Mouse (Mus musculus) megakaryocyte, embryonic 14.5 days (primary cell): ENCODE data around the gene Tlk1. TPM values are rescaled to one million over a fixed set of nuclear protein-coding genes. Genes with fewer than 3 reads are reported as not detected.

Experiments
- H3K27me3 ChIP-seq: replicated peaks from 2 replicates; pipeline ENCODE3; 2012; ENCODE audit warnings: inconsistent platforms
- H3K36me3 ChIP-seq: replicated peaks from 2 replicates; pipeline ENCODE3; 2012; ENCODE audit warnings: low read length, inconsistent platforms, mixed read lengths
- H3K4me1 ChIP-seq: 2 replicates; pipeline ENCODE4 v1.6.1; 2012; ENCODE audit warnings: inconsistent platforms
- H3K4me3 ChIP-seq: replicated peaks from 2 replicates; pipeline ENCODE3; 2012; ENCODE audit warnings: moderate library complexity, mild to moderate bottlenecking, inconsistent platforms
- H3K9me3 ChIP-seq: 2 replicates; pipeline ENCODE4 v1.6.1; 2012; ENCODE audit warnings: inconsistent platforms
- FLI1 ChIP-seq: IDR thresholded peaks from 2 replicates; pipeline ENCODE4 v1.6.1; 2012; ENCODE audit warnings: low read length, inconsistent platforms, mixed read lengths
- GATA1 ChIP-seq: IDR thresholded peaks from 3 replicates; pipeline ENCODE4 v1.6.1; 2012; ENCODE audit warnings: mixed read lengths, low read length, inconsistent platforms, borderline replicate concordance
- polyA plus RNA-seq: library from polyadenylated mRNA; stranded (reverse); fragments of >175 nt; gene quantifications from 2 replicates; pipeline ENCODE4 v1.2.3, GENCODE M21; 2012; ENCODE audit warnings: low replicate concordance; ENCODE audit not compliant: insufficient read depth

Gene Tlk1
- polyA plus RNA-seq, 1 experiment, result 15.7 TPM

DNA sequence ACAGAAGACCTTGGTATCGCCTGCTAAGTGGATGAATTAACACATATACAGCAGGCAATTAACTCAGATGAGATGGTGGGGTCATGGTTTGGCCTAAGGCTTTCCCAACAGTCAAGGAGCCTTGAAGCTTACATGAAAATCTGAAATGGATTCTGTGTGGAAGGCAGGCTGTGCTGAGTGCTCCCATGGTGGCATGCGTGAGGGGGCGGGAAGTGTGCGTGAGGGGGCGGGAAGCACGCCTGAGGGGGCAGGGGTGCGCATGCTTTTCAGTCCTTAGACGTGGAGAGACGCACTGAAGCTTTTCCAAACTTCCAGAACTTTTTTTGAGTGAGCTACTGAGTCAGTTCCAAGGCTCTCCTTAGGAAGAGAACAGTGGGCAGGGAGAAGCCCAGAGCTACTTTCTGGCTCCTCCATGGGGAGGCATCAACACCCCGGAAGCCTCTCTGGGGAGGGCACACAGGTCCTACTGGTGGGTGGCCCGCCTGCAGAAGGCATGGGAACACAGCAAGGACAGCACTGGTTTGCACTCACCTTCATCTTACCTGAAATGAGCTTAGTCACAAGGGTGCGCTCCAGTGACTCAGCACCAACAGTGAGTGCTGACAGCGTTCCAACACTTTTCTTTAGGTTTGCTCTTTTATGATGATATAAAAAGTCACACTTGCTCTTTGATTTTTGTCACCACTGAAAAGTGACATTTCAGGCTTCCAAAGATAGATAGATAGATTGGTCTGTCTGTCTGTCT is 116.4 kb downstream of the Tlk1 start:
- H3K36me3 ChIP-seq, result peaks cover 79% of the 10 kb centered on the region

DNA sequence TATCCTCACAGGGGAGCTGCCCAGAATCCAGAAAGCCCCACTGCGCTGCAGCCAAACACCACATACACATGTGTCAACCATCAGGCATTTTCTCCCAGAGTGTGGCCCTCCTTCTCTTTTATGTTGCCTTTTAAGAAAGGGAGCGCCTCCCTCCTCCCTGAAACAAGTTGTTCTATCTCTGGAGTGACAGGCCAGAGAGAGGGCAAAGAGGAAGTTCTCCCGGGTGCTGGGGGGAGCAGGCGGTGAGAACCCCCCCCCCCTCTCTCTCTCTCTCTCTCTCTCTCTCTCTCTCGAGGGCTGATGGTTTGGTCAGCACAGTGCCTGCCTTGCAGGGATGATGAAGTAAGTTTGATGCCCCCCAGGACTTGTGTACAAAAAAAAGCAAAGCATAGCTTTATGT is 123.1 kb downstream of the Tlk1 start:
- Histone ChIP-seq H3K36me3 (peaks cover 43% of the 10 kb centered on the region), H3K27me3 (no peaks in the 10 kb centered on the region), H3K9me3 (peaks cover 2% of the 10 kb centered on the region; the same call in 1 of the 2 replicates), H3K4me1 (peaks cover 46% of the 10 kb centered on the region), H3K4me3 (peak overlapping the region; percentile 44)
- TF ChIP-seq GATA1 (no peak), FLI1 (no peak)

More for the DNA sequence above, 116.4 kb downstream of the Tlk1 start:
- no peak for TF ChIP-seq GATA1
- no peak for TF ChIP-seq FLI1
- H3K27me3 ChIP-seq, result no peaks in the 10 kb centered on the region
- no peaks in the 10 kb centered on the region for H3K9me3 ChIP-seq
- H3K4me3 ChIP-seq, result no peak overlapping the region
- H3K4me1 ChIP-seq, result peaks cover 16% of the 10 kb centered on the region

DNA sequence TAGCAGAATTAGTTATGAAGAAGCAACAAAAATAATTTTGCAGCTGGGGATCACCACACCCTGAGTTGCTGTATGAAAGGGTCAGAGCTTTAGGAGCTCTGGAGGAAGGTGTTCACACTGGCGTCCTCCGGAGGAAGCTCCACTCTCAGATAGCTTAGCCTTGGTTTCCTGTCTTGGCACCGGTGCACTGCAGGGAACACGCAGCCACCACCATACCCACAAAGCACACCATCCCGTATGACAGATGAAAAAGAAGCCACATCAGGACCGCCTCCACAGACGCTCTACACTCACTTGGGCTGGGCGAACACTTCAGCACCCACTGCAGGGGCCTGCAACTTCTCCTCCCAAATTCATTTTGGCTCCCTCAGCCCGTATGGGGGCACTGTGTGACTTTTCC is 124.0 kb downstream of the Tlk1 start:
- TF ChIP-seq FLI1 (no peak), GATA1 (no peak)
- Histone ChIP-seq H3K36me3 (peaks cover 42% of the 10 kb centered on the region), H3K4me3 (peak overlapping the region; percentile 42), H3K9me3 (peaks cover 2% of the 10 kb centered on the region; the same call in 1 of the 2 replicates), H3K27me3 (no peaks in the 10 kb centered on the region), H3K4me1 (peaks cover 46% of the 10 kb centered on the region)

DNA sequence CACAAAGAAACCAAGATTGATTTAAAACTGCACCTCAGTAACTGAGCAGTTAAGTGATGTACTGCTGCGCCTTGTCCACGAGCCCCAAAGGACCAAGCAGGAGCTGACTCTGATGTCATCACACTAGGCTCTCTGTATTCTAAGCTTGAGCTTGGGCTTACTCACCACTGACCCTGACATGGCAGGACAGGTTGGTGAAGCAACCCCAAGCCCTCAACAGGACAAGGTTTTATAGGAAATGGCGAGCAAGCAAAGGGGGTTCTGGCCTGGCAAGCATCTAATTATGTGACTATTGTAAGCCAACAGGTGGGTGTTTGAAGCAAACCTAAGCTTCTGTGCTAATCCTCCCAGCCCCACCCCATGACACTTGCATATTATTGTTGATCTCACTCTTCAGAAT is 124.7 kb downstream of the Tlk1 start:
- Histone ChIP-seq H3K36me3 (peaks cover 50% of the 10 kb centered on the region), H3K4me3 (no peak overlapping the region), H3K27me3 (no peaks in the 10 kb centered on the region), H3K9me3 (peaks cover 2% of the 10 kb centered on the region; the same call in 1 of the 2 replicates), H3K4me1 (peaks cover 46% of the 10 kb centered on the region)
- TF ChIP-seq FLI1 (no peak), GATA1 (no peak)

DNA sequence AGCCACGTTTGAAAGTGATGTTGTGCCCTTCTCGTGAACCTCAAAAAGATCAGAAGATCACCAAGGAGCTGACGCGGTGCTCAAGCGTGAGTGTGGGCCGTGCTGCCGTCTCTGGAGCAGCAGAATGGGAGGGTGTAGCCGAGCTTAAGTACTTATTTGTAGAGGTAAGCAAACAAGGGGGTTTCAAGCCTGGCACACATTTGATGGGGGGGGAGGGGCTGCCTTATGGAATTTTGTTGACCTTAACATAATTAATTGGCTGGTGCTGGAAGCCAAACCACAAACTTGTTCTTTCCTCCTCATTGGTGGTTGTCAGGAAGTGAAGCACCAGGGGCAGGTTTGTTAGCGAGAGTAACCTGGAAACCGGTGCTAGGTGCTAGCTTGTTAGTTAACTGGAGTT is 129.8 kb downstream of the Tlk1 start:
- H3K36me3 ChIP-seq, result peaks cover 80% of the 10 kb centered on the region
- TF ChIP-seq FLI1 (no peak), GATA1 (no peak)

DNA sequence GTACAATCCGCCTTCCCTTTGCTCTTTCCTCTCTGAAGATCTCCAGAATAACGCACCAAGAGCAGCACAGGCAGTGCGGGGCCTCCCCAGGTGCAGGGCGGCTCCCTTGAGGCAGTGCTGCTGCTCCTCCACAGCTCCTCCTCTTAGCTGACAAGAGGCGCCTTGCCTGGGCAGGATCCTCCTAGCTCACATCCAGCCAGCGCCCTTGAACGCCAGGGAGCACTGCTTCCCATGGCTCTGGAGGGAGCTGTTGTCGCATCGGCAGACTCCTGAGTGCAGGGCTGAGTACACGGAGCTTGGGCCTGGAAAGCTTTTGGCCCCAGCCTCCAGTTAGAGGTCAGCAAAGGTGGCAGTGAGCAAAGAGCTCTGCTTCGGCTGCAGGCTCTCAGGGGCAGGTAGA is 135.3 kb downstream of the Tlk1 start:
- TF ChIP-seq GATA1 (no peak), FLI1 (no peak)
- H3K4me3 ChIP-seq, result no peak overlapping the region
- H3K36me3 ChIP-seq, result peaks cover 95% of the 10 kb centered on the region
- no peaks in the 10 kb centered on the region for H3K9me3 ChIP-seq
- H3K4me1 ChIP-seq, result peaks cover 3% of the 10 kb centered on the region; the same call in 1 of the 2 replicates
- no peaks in the 10 kb centered on the region for H3K27me3 ChIP-seq

More for the DNA sequence above, 129.8 kb downstream of the Tlk1 start:
- Histone ChIP-seq H3K4me1 (peaks cover under 1% of the 10 kb centered on the region), H3K27me3 (no peaks in the 10 kb centered on the region), H3K9me3 (peaks cover 2% of the 10 kb centered on the region; the same call in 1 of the 2 replicates), H3K4me3 (no peak overlapping the region)

DNA sequence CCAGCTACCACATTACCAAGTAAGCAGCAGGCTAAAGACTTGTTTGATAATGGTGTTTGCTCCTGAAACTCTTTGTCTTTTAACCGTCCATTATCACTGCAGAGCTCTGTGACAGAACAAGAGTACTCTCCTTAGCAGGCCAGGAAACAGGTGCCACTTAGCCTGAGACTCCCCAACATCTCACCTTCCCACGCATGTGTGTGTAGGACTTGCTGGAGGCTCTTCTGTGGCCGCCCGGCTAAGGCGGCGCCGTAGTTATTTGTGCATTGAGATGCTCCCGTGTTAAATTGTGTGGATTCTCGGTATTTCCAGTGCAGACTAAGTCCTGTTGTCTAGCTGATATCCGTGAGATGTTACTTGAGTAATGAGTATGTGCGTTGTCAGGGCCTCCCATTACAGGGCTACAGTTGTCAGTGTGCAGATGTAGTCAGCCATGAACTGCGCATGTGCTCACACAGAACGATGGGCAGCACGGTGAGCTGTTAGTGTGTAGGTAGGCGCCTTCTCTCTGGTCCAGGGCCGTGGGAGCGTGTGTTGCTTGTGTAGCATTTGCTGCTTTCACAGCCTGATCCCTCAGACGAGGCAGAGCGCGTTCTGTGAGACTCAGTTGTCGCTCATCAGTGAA is 137.0 kb downstream of the Tlk1 start:
- no peaks in the 10 kb centered on the region for H3K9me3 ChIP-seq
- H3K36me3 ChIP-seq, result peaks cover 100% of the 10 kb centered on the region
- TF ChIP-seq FLI1 (no peak), GATA1 (no peak)
- no peaks in the 10 kb centered on the region for H3K27me3 ChIP-seq
- peaks cover 3% of the 10 kb centered on the region; the same call in 1 of the 2 replicates for H3K4me1 ChIP-seq
- peak overlapping the region; percentile 46 for H3K4me3 ChIP-seq

DNA sequence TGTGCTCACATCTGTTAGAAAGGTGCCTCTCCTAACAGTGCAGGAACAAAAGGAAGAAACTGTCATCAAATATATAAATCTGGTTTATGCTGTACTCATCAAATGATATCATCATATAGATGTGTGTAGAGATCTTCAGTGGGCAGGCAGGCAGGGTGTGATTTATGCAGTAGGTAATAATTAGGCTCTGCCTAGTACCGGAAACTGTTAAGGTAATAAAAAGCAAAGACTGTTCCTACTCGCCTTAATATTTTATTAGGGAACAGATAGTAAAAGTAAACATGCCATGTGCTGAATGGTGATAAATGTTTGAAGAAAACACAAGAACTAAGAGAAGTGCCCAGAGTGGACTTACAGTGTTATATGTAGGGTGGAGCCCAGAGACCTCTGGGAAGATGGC is 143.2 kb downstream of the Tlk1 start:
- Histone ChIP-seq H3K27me3 (no peaks in the 10 kb centered on the region), H3K4me3 (no peak overlapping the region), H3K4me1 (no peaks in the 10 kb centered on the region), H3K36me3 (peaks cover 100% of the 10 kb centered on the region), H3K9me3 (no peaks in the 10 kb centered on the region)
- no peak for TF ChIP-seq FLI1
- no peak for TF ChIP-seq GATA1

DNA sequence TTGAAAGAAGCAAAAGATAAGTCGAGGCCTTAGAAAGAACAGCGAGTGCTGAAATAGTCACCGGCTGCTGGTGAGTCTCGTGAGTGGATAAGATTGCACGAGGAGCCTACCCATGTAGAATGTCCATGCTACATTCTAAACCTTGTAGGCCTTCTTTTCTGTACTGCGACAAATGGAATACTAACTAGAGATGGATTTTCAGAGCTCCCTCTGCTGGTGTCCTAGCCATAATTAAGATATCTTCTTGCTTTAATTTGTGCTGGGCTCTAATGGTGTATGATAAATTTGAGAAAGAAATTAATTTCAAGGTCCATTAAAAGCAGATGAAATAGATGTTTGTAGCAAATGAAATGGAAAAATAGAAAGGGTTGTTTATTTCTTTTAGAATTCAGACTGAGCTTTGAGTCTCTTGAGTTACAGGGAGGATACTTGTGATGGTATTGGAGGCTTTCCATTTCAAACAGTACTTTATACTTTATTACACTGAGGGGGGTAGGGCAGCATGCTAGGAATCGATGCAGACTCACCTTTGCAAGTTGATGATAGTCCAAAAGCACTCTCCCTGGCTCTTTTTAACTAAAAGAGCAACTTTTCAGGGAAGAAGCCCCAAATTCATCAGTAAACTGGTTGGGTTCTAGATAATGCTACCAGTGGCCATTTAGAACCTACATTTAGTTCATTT is 151.9 kb downstream of the Tlk1 start:
- H3K4me3 ChIP-seq, result no peak overlapping the region
- no peaks in the 10 kb centered on the region for H3K27me3 ChIP-seq
- H3K4me1 ChIP-seq, result peaks cover 57% of the 10 kb centered on the region
- no peaks in the 10 kb centered on the region for H3K9me3 ChIP-seq
- TF ChIP-seq GATA1 (no peak), FLI1 (no peak)
- H3K36me3 ChIP-seq, result peaks cover 41% of the 10 kb centered on the region

DNA sequence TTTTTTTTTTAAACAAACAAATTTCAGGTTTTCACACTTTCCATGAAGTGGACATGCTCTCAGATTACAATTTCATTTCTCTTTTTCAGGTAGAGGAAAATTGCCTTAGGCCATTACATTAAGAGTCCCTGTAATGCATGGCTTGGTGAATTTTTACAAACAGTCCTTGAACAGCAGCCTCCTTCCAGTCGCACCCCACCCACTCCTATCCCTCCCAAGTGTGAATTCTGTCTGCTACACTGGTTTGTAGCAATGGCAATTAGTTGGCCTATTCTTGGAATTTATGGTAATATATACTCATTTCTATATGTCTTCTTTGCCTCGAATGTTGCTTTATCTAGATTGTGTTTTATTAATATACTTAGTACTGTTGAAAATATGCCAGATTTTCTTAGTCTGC is 153.1 kb downstream of the Tlk1 start:
- peaks cover 68% of the 10 kb centered on the region for H3K4me1 ChIP-seq
- peaks cover 35% of the 10 kb centered on the region for H3K36me3 ChIP-seq
- H3K4me3 ChIP-seq, result no peak overlapping the region
- no peak for TF ChIP-seq FLI1
- H3K9me3 ChIP-seq, result no peaks in the 10 kb centered on the region
- H3K27me3 ChIP-seq, result no peaks in the 10 kb centered on the region
